ENCODE assay signal across 20 mouse cellular contexts in genomic region chr8:77288492-77288891, GRCm38 (mm10).
DNase-seq lines count a peak whose midpoint lies in the region; ATAC-seq and TF ChIP-seq lines count a peak whose summit lies in the region.
"Had no signal": no experiment of that assay in that cellular context is flagged by ENCODE, and none has a peak within 500 bp of the region (broad histone marks: within the 10 kb centered on the region; RNA-seq: fewer than 3 reads in every experiment).

No protein-coding gene starts in this region.

- H3K27ac ChIP-seq in forebrain, embryonic 16.5 days (ENCODE audit: low read length) = no peak overlapping the region
- H3K27ac ChIP-seq in hindbrain, embryonic 11.5 days (ENCODE audit: low read depth, low read length) = no peak overlapping the region
- H3K27ac ChIP-seq in intestine, postnatal 0 days (ENCODE audit: low read depth, low read length) = no peak overlapping the region
- H3K27ac ChIP-seq: embryonic facial prominence, embryonic 12.5 days; gastrocnemius, adult 2 months; heart, embryonic 13.5 days; hindbrain, embryonic 12.5 days; hindbrain, postnatal 0 days had no signal

- TF ChIP-seq POLR2A in brain, embryonic 14.5 days (IDR thresholded peaks at IDR 0.05; ENCODE audit: borderline replicate concordance, extremely low read depth, insufficient read depth, insufficient read length, poor library complexity, severe bottlenecking) = no peak
- no peak for TF ChIP-seq POLR2A in myocyte (IDR thresholded peaks at IDR 0.05; ENCODE audit: insufficient read length, low read depth)

- H3K27me3 ChIP-seq in forebrain, embryonic 16.5 days (replicated peaks; ENCODE audit: control insufficient read depth, insufficient read depth, low read length) = no peaks in the 10 kb centered on the region
- H3K27me3 ChIP-seq in myocyte (ENCODE audit: control insufficient read depth, insufficient read depth, insufficient read length) = no peaks in the 10 kb centered on the region
- no peaks in the 10 kb centered on the region for H3K27me3 ChIP-seq in hindbrain, embryonic 11.5 days (ENCODE audit: control insufficient read depth, insufficient read depth, low read length)
- H3K27me3 ChIP-seq in intestine, postnatal 0 days (replicated peaks; ENCODE audit: control insufficient read depth, insufficient read depth, low read length) = no peaks in the 10 kb centered on the region
- H3K27me3 ChIP-seq: embryonic facial prominence, embryonic 12.5 days; heart, embryonic 13.5 days; hindbrain, embryonic 12.5 days had no signal

- TF ChIP-seq CTCF in brain, embryonic 14.5 days (IDR thresholded peaks at IDR 0.05; ENCODE audit: borderline replicate concordance, extremely low read depth, insufficient read depth, insufficient read length) = no peak
- no peak for TF ChIP-seq CTCF in intestine, postnatal 0 days (IDR thresholded peaks at IDR 0.05; ENCODE audit: low read depth)

- ATAC-seq in forebrain, embryonic 16.5 days = peak; percentile 54; the same call in 1 of the 2 replicates
- no peak for ATAC-seq in hindbrain, embryonic 11.5 days (ENCODE audit: low FRiP score)
- ATAC-seq in intestine, postnatal 0 days = no peak
- ATAC-seq: hindbrain, postnatal 0 days had no signal

- no peaks in the 10 kb centered on the region for H3K36me3 ChIP-seq in forebrain, embryonic 16.5 days (ENCODE audit: control insufficient read depth, insufficient read depth)
- no peaks in the 10 kb centered on the region for H3K36me3 ChIP-seq in myocyte (ENCODE audit: control insufficient read depth, insufficient read depth)
- no peaks in the 10 kb centered on the region for H3K36me3 ChIP-seq in hindbrain, embryonic 11.5 days (ENCODE audit: control insufficient read depth, insufficient read depth, low read length)
- no peaks in the 10 kb centered on the region for H3K36me3 ChIP-seq in intestine, postnatal 0 days (ENCODE audit: control insufficient read depth, insufficient read depth)
- H3K36me3 ChIP-seq: embryonic facial prominence, embryonic 12.5 days; hindbrain, embryonic 12.5 days had no signal

- H3K9me3 ChIP-seq in forebrain, embryonic 16.5 days (ENCODE audit: control insufficient read depth, low read length) = no peaks in the 10 kb centered on the region
- no peaks in the 10 kb centered on the region for H3K9me3 ChIP-seq in hindbrain, embryonic 11.5 days (ENCODE audit: control insufficient read depth, low read length)
- H3K9me3 ChIP-seq in intestine, postnatal 0 days (ENCODE audit: control insufficient read depth) = no peaks in the 10 kb centered on the region
- H3K9me3 ChIP-seq: embryonic facial prominence, embryonic 12.5 days; hindbrain, embryonic 12.5 days had no signal

- 63% methylated on average over 12 of the region's 12 CpGs for WGBS in forebrain, embryonic 16.5 days
- 97% methylated on average over 12 of the region's 12 CpGs for WGBS in hindbrain, embryonic 11.5 days
- 91% methylated on average over 12 of the region's 12 CpGs for WGBS in intestine, postnatal 0 days

- H3K4me2 ChIP-seq in forebrain, embryonic 16.5 days (ENCODE audit: low read length) = no peak overlapping the region
- H3K4me2 ChIP-seq in myocyte (ENCODE audit: low read depth) = peak overlapping the region; percentile 42
- no peak overlapping the region for H3K4me2 ChIP-seq in hindbrain, embryonic 11.5 days (replicated peaks; ENCODE audit: low read depth, low read length)
- H3K4me2 ChIP-seq in intestine, postnatal 0 days (replicated peaks; ENCODE audit: low read depth) = no peak overlapping the region
- H3K4me2 ChIP-seq: embryonic facial prominence, embryonic 12.5 days; heart, embryonic 13.5 days; hindbrain, embryonic 12.5 days had no signal

- no peak overlapping the region for H3ac ChIP-seq in myocyte (ENCODE audit: control insufficient read depth, insufficient read length)

- H3K4me3 ChIP-seq in forebrain, embryonic 16.5 days (replicated peaks; ENCODE audit: low read length) = no peak overlapping the region
- no peak overlapping the region for H3K4me3 ChIP-seq in myocyte
- H3K4me3 ChIP-seq in hindbrain, embryonic 11.5 days (ENCODE audit: low read depth, low read length) = no peak overlapping the region
- no peak overlapping the region for H3K4me3 ChIP-seq in intestine, postnatal 0 days (ENCODE audit: low read depth, low read length)
- H3K4me3 ChIP-seq: embryonic facial prominence, embryonic 12.5 days; gastrocnemius, adult 2 months; heart, embryonic 13.5 days; hindbrain, embryonic 12.5 days had no signal

- peaks cover 10% of the 10 kb centered on the region for H3K4me1 ChIP-seq in forebrain, embryonic 16.5 days (replicated peaks; ENCODE audit: control insufficient read depth, insufficient read depth, low read length)
- no peaks in the 10 kb centered on the region for H3K4me1 ChIP-seq in hindbrain, embryonic 11.5 days (replicated peaks; ENCODE audit: control insufficient read depth, insufficient read depth, low read length)
- no peaks in the 10 kb centered on the region for H3K4me1 ChIP-seq in intestine, postnatal 0 days (replicated peaks; ENCODE audit: control insufficient read depth, insufficient read depth, low read length)
- H3K4me1 ChIP-seq: embryonic facial prominence, embryonic 12.5 days had no signal

- H3K79me2 ChIP-seq in myocyte (ENCODE audit: control insufficient read depth, insufficient read depth) = no peaks in the 10 kb centered on the region

- DNase-seq in brain, adult 2 months (ENCODE audit: low read depth, low spot score) = peak; percentile 45
- peak; percentile 71 for DNase-seq in brain, embryonic 14.5 days (ENCODE audit: low read depth)
- no peak for DNase-seq in retina, postnatal 1 day
- DNase-seq in hindbrain, embryonic 11.5 days (ENCODE audit: low spot score) = no peak
- DNase-seq: adrenal gland, adult 2 months; adrenal gland, postnatal 25 days; cerebellum, adult 11 months; cerebellum, adult 8-10 months; cerebellum, postnatal 14 days; gastrocnemius, adult 2 months; gastrocnemius, postnatal 25 days; heart, postnatal 36 days; kidney, adult 18-20 months had no signal

- no peak overlapping the region for H3K9ac ChIP-seq in forebrain, embryonic 16.5 days (replicated peaks; ENCODE audit: low read depth, low read length)
- no peak overlapping the region for H3K9ac ChIP-seq in hindbrain, embryonic 11.5 days (ENCODE audit: low read depth, low read length)
- no peak overlapping the region for H3K9ac ChIP-seq in intestine, postnatal 0 days (ENCODE audit: low read depth, low read length)
- H3K9ac ChIP-seq: embryonic facial prominence, embryonic 12.5 days; heart, embryonic 13.5 days; hindbrain, embryonic 12.5 days had no signal

TF ChIP-seq in myocyte, 11 proteins besides CTCF, POLR2A, EP300 and RAD21:
- TF ChIP-seq POLR2AphosphoS2 (IDR thresholded peaks at IDR 0.05; ENCODE audit: insufficient read length, low read depth) (no peak), TCF12 (IDR thresholded peaks at IDR 0.05; ENCODE audit: insufficient read depth, poor library complexity, severe bottlenecking) (no peak), REST (IDR thresholded peaks at IDR 0.05; ENCODE audit: insufficient read depth, insufficient read length) (no peak), E2F4 (IDR thresholded peaks at IDR 0.05; ENCODE audit: insufficient read depth) (no peak), TCF3 (IDR thresholded peaks at IDR 0.05; ENCODE audit: insufficient read length, low read depth) (no peak), CEBPB (IDR thresholded peaks at IDR 0.05; ENCODE audit: insufficient read depth, poor library complexity, severe bottlenecking) (no peak), MYOD1 (IDR thresholded peaks at IDR 0.05; ENCODE audit: control insufficient read depth in 1 of 3, insufficient read length in 2 of 3, low read depth in 2 of 3) (no peak)

Comparison
In these comparisons a context has a peak if more than half of its experiments do, and no peak if none do; other contexts are left out.
1. DNase-seq: peak in brain, adult 2 months (single experiment) and brain, embryonic 14.5 days (single experiment); none in retina, postnatal 1 day (single experiment) and hindbrain, embryonic 11.5 days (single experiment).